Mouse (Mus musculus) thymus, adult 2 months (tissue): ENCODE measurements around the gene Atrnl1. TPM values are rescaled to one million over a fixed set of nuclear protein-coding genes. Genes with fewer than 3 reads are reported as not detected.

Experiments
- DNase-seq: peaks from one replicate; pipeline ENCODE4 v3.0.0; 2021
- H3K27ac ChIP-seq: fragments of 200-500 bp; 2 replicates; pipeline ENCODE4 v1.5.1; 2012; ENCODE audit warnings: low read length, control low read depth; ENCODE audit not compliant: control insufficient read depth, insufficient read depth
- H3K27me3 ChIP-seq: fragments of 200-500 bp; 2 replicates; pipeline ENCODE4 v1.6.1; 2012; ENCODE audit warnings: mild to moderate bottlenecking, low read length, moderate library complexity, mixed read lengths; ENCODE audit not compliant: control insufficient read depth, insufficient read depth
- H3K36me3 ChIP-seq: fragments of 200-500 bp; 2 replicates; pipeline ENCODE4 v1.6.1; 2012; ENCODE audit warnings: mild to moderate bottlenecking, low read length, moderate library complexity; ENCODE audit not compliant: control insufficient read depth, insufficient read depth
- H3K4me1 ChIP-seq: fragments of 200-500 bp; replicated peaks from 2 replicates; pipeline ENCODE4 v1.6.1; 2012; ENCODE audit warnings: low read length; ENCODE audit not compliant: control insufficient read depth, insufficient read depth
- H3K4me3 ChIP-seq: fragments of 200-500 bp; 2 replicates; pipeline ENCODE4 v1.5.1; 2012; ENCODE audit warnings: mild to moderate bottlenecking, low read length, control low read depth, moderate library complexity; ENCODE audit not compliant: control insufficient read depth, insufficient read depth
- CTCF ChIP-seq: fragments of 200-500 bp; IDR thresholded peaks from 2 replicates; pipeline ENCODE4 v1.5.1; 2012; ENCODE audit warnings: mild to moderate bottlenecking, control low read depth, low read length, moderate library complexity, borderline replicate concordance; ENCODE audit not compliant: control insufficient read depth, poor library complexity, insufficient read depth; ENCODE audit errors: extremely low read depth
- POLR2A ChIP-seq: fragments of 200-500 bp; IDR thresholded peaks from 2 replicates; pipeline ENCODE4 v1.6.1; 2012; ENCODE audit warnings: mild to moderate bottlenecking, low read length, control low read depth, moderate library complexity; ENCODE audit not compliant: control insufficient read depth, poor library complexity, insufficient read depth; ENCODE audit errors: extremely low read depth
- WGBS: fragments of 180-500 bp; shearing (Covaris S2); methylation state at CpG from one replicate; pipeline ENCODE4 v1.1.7; 2018; 5-methylcytosine and 5-hydroxymethylcytosine counted together
- polyA plus RNA-seq: library from polyadenylated mRNA; depleted of rRNA; stranded (reverse); fragments of >200 nt; gene quantifications from 2 replicates; pipeline ENCODE4 v1.2.3, GENCODE M21; 2012

Atrnl1 gene
- polyA plus RNA-seq, 1 experiment: 8.2 TPM

GRCm38 (mm10) chr19:57764576-57765371 lies 153.9 kb downstream of the Atrnl1 start:
- Histone ChIP-seq H3K36me3 (no peaks in the 10 kb centered on the region), H3K27ac (no peak overlapping the region), H3K4me1 (no peaks in the 10 kb centered on the region), H3K4me3 (no peak overlapping the region), H3K27me3 (no peaks in the 10 kb centered on the region)
- TF ChIP-seq POLR2A (no peak), CTCF (no peak)
- WGBS: 95% methylated on average over 16 of the region's 16 CpGs
- no peak for DNase-seq

DNA sequence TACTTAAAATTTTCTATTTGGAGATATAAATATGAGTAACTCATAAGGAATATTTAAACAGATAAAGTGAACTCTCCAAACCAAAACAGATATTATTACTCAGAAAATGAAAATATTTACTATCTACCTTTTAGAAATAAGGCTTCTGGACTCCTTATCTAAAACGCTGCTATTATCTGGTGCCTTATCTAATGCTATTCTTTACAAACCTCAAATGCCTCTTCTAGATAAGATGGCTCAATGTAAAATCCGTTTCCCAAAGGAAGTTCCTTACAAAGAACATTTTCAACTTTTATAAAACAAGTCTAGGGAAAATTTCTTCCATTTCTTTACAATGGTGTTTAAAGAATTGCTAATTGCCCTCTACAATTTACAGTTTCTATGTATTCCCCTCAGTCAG lies 156.2 kb downstream of the Atrnl1 start:
- no peaks in the 10 kb centered on the region for H3K4me1 ChIP-seq
- no peaks in the 10 kb centered on the region for H3K27me3 ChIP-seq
- no peak overlapping the region for H3K27ac ChIP-seq
- H3K36me3 ChIP-seq: no peaks in the 10 kb centered on the region
- WGBS: 89% methylated on average over 2 of the region's 2 CpGs
- H3K4me3 ChIP-seq: no peak overlapping the region
- TF ChIP-seq CTCF (no peak), POLR2A (no peak)
- DNase-seq: no peak

- Histone ChIP-seq H3K36me3 (no peaks in the 10 kb centered on the region), H3K27ac (no peak overlapping the region), H3K4me1 (no peaks in the 10 kb centered on the region), H3K4me3 (no peak overlapping the region), H3K27me3 (no peaks in the 10 kb centered on the region)
- no peak for DNase-seq
- TF ChIP-seq POLR2A: no peak
- TF ChIP-seq CTCF: no peak
- 97% methylated on average over 11 of the region's 11 CpGs for WGBS
These were observed 157.8 kb downstream of the Atrnl1 start for GRCm38 (mm10) chr19:57768661-57769060.

DNA sequence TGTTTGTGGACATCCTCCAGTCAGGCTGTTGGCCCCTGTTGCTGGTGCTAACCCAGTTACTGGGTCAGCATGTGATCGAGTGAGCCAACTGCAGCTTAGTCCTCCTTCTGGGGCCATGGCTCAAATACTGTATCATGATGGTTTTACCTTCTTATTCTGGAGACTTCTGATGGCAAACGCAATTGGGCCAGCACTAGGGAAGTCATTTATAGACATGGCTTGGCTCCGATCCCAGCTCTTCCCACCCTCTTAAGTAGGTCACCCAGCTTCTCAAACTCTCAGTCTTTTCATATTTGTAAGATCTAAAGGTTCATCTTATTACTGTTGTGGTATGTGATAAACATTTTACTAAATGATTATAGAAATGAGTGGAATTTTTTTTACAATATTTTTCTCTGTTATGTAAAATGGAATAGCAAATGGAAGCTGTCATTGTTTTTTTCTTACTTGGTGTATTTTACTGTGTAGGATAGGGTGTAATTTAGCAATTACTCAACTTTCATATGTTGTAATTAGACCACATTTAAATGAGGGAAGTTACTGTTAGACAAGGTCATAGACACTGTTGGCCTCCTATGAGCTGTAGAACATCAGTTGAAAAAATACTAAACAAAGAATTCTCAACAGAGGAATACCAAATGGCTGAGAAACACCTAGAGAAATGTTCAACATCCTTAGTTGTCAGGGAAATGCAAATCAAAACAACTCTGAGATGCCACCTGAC lies 171.7 kb downstream of the Atrnl1 start:
- Histone ChIP-seq H3K27ac (no peak overlapping the region), H3K4me3 (no peak overlapping the region), H3K27me3 (no peaks in the 10 kb centered on the region), H3K36me3 (no peaks in the 10 kb centered on the region), H3K4me1 (no peaks in the 10 kb centered on the region)
- no peak for DNase-seq
- TF ChIP-seq CTCF (no peak), POLR2A (no peak)
- WGBS: 95% methylated on average over 3 of the region's 3 CpGs

- no peaks in the 10 kb centered on the region for H3K27me3 ChIP-seq
- no peaks in the 10 kb centered on the region for H3K4me1 ChIP-seq
- DNase-seq: no peak
- no peaks in the 10 kb centered on the region for H3K36me3 ChIP-seq
- 91% methylated on average over 5 of the region's 5 CpGs for WGBS
- TF ChIP-seq CTCF (no peak), POLR2A (no peak)
- no peak overlapping the region for H3K4me3 ChIP-seq
- no peak overlapping the region for H3K27ac ChIP-seq
These were observed 175.9 kb downstream of the Atrnl1 start for GRCm38 (mm10) chr19:57786699-57787098.

GRCm38 (mm10) chr19:57802207-57802606 lies 191.4 kb downstream of the Atrnl1 start:
- no peak for TF ChIP-seq POLR2A
- no peak for TF ChIP-seq CTCF
- WGBS: 96% methylated on average over 9 of the region's 9 CpGs
- no peak overlapping the region for H3K27ac ChIP-seq

More at GRCm38 (mm10) chr19:57802207-57802606, 191.4 kb downstream of the Atrnl1 start:
- H3K4me3 ChIP-seq: no peak overlapping the region
- no peaks in the 10 kb centered on the region for H3K4me1 ChIP-seq
- no peaks in the 10 kb centered on the region for H3K27me3 ChIP-seq
- DNase-seq: no peak
- no peaks in the 10 kb centered on the region for H3K36me3 ChIP-seq
